Mouse (Mus musculus): ENCODE results near the gene Echdc3.

Echdc3 gene

GRCm38 (mm10) chr2:6165771-6166170 lies 47.1 kb downstream of the Echdc3 start:
- DNase-seq = no peak

GRCm38 (mm10) chr2:6164606-6165290 lies 48.1 kb downstream of the Echdc3 start:
- DNase-seq = no peak

DNA sequence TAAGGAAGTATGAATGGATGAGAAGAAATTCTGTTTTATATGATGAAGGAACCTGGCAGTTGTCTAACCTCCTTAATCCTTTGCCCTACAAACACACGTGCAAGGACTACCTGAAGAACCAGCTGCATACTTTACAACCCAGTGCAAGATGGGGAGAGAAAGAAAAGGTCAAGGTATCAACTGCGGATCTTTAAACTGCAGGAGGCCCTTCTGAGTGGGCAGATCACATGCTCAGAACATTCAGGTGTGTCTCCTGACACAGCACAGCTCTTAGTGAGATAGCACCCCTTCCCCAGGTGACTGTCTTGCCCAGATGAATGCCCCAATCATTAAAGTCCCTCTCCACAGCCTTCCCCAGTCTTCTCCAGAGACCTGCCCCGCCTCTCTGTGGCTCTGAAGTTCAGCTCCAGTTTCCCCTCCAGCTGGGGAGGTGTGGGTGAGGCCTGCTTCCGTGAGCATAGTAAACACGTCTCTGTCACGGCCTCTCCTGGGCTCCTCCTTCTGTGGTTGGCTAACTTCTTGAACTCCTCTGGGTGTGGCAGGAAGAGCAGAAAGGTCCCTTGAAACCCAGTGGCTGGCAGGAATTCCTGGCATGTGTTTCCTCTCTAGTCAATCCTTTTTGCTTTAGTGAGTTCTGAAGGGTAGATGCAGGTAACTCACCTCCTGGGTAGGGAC lies 50.3 kb downstream of the Echdc3 start:
- no peak for DNase-seq

GRCm38 (mm10) chr2:6159735-6160134 lies 53.1 kb downstream of the Echdc3 start:
- DNase-seq = no peak

- no peak for DNase-seq
These were observed 53.6 kb downstream of the Echdc3 start for GRCm38 (mm10) chr2:6159219-6159618.

DNA sequence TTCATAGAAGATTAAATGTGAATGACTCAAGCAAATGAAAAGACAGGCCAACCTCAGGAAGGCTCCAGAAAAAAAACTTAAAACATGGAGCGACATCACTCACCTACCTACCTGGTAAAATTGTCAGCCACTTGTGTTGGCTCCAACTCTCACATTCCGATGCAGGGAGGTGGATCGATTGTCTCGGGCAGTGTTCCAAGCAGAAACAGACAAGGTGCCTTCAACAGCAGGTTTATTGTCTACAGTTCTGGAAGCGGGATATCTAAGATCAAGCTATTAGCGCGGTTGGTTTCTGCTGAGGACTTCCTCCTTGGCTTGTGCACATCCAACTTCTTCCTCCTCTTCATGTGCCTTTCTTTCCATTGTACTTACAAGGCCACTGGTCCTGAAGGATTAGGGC lies 55.2 kb downstream of the Echdc3 start:
- no peak for DNase-seq

DNA sequence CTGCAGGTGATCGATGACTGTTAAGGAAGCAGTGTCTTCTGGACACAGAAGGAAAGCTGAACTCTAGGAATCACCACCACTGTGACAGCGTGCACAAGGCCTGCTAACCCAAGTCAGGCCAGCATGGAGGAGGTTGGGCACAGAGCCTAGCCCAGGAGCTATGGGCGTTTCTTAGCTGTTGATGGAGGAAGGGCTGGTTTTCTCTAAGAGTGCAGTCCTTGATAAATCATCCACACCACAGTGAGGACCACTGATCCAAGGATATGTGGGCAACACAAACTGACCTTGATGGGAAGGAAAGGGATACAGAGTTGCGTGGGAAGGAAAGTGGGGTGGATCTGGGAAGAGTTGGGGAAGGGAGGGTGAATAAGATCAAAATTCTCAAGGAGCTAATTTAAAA lies 55.6 kb downstream of the Echdc3 start:
- no peak for DNase-seq

DNA sequence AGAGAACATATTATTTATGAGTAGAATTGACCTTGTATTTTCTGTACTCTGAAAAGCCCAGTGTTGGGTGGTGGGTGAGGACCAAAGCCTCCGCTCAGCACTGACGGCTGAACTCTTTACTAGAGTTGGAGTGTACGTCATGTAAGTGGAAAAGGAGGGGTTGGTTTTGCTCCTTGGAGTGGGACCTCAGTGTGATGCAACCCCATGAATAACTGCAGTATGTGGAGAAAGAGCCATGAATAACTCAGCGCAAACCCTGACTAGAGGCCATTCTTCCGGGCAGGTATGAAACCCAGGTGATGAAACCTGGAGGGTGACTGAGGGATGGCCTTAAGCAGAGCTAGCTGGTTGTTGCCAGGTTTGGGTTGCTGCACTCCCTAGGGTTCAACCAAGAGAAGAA lies 63.0 kb downstream of the Echdc3 start:
- no peak for DNase-seq

DNA sequence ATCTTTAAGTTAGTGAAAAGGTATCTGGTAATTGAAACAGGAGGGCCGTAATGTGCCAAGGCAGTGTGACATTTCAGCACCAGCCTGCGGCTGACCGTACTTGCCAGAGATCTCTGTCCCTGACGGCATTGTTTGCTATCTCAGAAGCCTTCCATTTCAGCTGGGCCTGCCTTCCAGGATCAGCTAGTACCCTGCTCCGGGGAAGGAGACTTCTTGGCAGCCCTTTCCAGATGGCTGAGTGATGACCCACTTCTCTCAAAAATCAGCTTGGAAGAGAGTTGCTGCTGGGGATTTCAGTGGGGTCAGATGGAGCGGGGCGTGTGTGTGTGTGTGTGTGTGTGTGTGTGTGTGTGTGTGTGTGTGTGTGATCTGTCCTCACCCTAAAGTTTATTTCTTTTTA lies 65.9 kb downstream of the Echdc3 start:
- DNase-seq = no peak

GRCm38 (mm10) chr2:6146257-6146656 lies 66.6 kb downstream of the Echdc3 start:
- no peak for DNase-seq

DNA sequence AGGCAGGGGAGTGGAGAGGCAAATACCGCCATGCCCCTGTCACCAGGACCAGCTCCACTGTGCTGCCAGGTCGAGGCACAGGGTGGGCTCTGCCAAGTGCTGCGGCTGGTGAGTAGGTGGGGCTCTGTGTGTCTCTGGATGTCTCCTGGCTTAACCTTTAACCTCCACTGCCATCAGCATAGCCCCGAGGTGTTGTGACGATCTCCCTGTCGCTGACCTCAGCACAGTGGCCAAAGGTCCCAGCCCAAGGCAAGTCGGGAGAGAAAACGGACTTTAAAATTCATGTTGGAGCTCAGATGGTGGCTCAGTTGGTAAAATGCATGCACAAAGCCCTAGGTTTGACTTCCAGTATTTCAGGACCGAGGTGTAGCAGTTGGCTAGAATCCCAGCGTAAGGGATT lies 67.2 kb downstream of the Echdc3 start:
- DNase-seq = no peak

DNA sequence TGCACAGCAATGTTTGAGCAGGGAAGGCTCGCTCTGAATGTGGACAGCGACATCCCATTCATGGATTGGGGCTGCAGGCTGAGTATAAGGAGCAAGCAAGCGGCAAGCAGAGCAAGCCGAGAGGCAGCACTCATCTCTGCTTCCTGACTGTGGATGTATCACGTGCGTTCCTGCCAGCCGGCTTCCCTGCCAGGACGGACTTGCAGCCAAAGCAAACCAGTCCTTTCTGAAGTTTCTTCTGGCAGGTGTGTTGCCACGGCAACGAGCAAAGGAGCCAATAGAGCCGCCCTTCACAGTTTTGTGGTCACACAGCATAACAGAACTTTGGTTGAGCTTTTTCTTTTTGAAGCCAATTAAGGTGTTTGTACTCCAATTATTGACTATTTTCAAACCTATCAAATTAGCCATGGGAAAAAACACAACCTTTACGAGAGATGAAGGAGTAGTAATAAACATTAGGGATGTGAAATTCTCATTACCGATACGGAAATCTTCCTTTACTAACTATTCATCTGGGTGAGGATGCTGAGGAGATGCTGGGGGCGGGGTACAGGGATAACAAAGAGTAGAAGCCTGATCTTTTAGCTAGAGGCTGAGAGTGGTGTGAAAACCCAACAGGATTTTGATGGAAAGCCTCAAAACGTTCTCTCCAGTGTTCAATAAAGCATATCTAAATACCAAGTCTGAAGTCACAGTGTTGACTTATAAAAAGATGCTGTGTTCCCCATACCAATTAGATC lies 69.7 kb downstream of the Echdc3 start:
- DNase-seq = no peak

- DNase-seq = no peak
These were observed 72.2 kb downstream of the Echdc3 start for GRCm38 (mm10) chr2:6140572-6141161.

Measured in cerebellum, adult 8-10 months (tissue).